Comparison of ENCODE assay signal across 8 mouse cellular contexts in the genomic region with DNA sequence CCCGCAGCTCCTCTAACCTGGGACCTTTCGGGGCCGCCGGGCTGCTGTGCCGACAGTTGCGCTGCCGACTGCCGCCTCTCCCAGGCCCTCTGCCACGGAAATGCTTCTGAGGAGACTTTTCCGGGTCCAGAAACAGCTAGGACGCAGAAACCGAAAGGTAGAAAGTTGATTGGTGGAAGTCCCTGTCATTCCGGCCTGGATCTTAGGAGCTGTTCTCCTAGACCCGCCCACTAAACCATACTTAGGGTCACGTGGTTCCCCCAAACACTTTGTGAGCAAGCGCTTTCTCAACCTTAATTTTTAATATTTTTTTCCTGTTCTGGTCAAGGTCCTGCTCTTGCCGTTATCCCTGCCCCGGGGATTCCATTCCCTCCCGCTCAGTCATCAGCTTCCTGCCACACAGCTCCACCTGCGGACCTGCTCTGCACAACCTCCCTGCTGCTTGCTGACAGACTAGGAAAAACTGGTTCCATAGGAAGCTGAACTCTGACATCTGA. TPM values are rescaled to one million over a fixed set of nuclear protein-coding genes. Genes with fewer than 3 reads are reported as not detected.
DNase-seq lines count a peak whose midpoint lies in the region; ATAC-seq lines count a peak whose summit lies in the region.
"Not testable (repeated sequence)": the region's sequence is repeated elsewhere in the genome, so short reads cannot be mapped to it uniquely, and the experiment has no call there.

A gene (minus strand): TSS at position 108 of the 497 bp plus-strand sequence.

- ATAC-seq in forebrain, embryonic 14.5 days, result peak; percentile 100
- peak; percentile 100 for ATAC-seq in neural tube, embryonic 15.5 days (ENCODE audit: low FRiP score)

- H3K9me3 ChIP-seq in forebrain, embryonic 14.5 days (replicated peaks; ENCODE audit: control insufficient read depth, low read length); neural tube, embryonic 15.5 days (replicated peaks): not testable (repeated sequence)

- peak within 1 kb of the TSS; percentile 74; the same call in 1 of the 2 replicates for H3K27ac ChIP-seq in forebrain, embryonic 14.5 days (ENCODE audit: low read depth, low read length)
- peak within 1 kb of the TSS; percentile 78 for H3K27ac ChIP-seq in neural tube, embryonic 15.5 days (replicated peaks)

- intact Hi-C loops in heart, postnatal 14 days (cut with DNase I), result loop anchor here (5.0 kb wide), 1 partner anchor 87 kb away; a partner anchor contains a TSS

- WGBS in forebrain, embryonic 14.5 days, result under 1% methylated on average over 20 of the region's 20 CpGs
- WGBS in neural tube, embryonic 15.5 days, result under 1% methylated on average over 20 of the region's 20 CpGs

- H3K36me3 ChIP-seq in forebrain, embryonic 14.5 days (ENCODE audit: control insufficient read depth, insufficient read depth, low read length); neural tube, embryonic 15.5 days: not testable (repeated sequence)

- peak within 1 kb of the TSS; percentile 51 for H3K4me2 ChIP-seq in forebrain, embryonic 14.5 days (ENCODE audit: low read length)
- H3K4me2 ChIP-seq in neural tube, embryonic 15.5 days, result peak within 1 kb of the TSS; percentile 59

- peak within 1 kb of the TSS; percentile 67 for H3K9ac ChIP-seq in forebrain, embryonic 14.5 days (ENCODE audit: low read length)
- H3K9ac ChIP-seq in neural tube, embryonic 15.5 days (replicated peaks), result peak within 1 kb of the TSS; percentile 77

- not testable (repeated sequence) for H3K27me3 ChIP-seq in forebrain, embryonic 14.5 days (replicated peaks; ENCODE audit: control insufficient read depth, insufficient read depth, low read length); neural tube, embryonic 15.5 days (replicated peaks)

- DNase-seq in ES-CJ7 (ENCODE audit: low read depth, low spot score), result peak; percentile 94
- peak; percentile 88 for DNase-seq in cerebellum, adult 11 months
- DNase-seq in forebrain, embryonic 14.5 days (ENCODE audit: low spot score), result peak; percentile 99
- DNase-seq in heart, postnatal 14 days, result peak; percentile 85 to 90
- DNase-seq in layer of hippocampus, adult 11-12 months (ENCODE audit: low spot score), result peak; percentile 96
- DNase-seq in lung, adult 18-20 months, result peak; percentile 92 to 96
- peak; percentile 91 for DNase-seq in testis, postnatal 14 days (ENCODE audit: low spot score)

- not testable (repeated sequence) for H3K4me1 ChIP-seq in forebrain, embryonic 14.5 days (ENCODE audit: control insufficient read depth, insufficient read depth, low read length); neural tube, embryonic 15.5 days

- peak within 1 kb of the TSS; percentile 49 for H3K4me3 ChIP-seq in forebrain, embryonic 14.5 days (ENCODE audit: low read depth, low read length)
- H3K4me3 ChIP-seq in neural tube, embryonic 15.5 days (replicated peaks), result peak within 1 kb of the TSS; percentile 62

RNA-seq across cellular contexts. Expression of the gene that starts here (rescaled TPM):
- polyA plus RNA-seq in forebrain, embryonic 14.5 days (2014; fragmentation: Nextera tagmentation; extraction: Ambion mirVana), result 14.0 and 14.9 TPM in 2 replicates
- 1 to 10 TPM; 6.5 to 7.0 TPM for total RNA-seq in heart, postnatal 14 days (2021)
- 10.4 and 12.1 TPM in 2 replicates for polyA plus RNA-seq in neural tube, embryonic 15.5 days (2015; fragmentation: Nextera tagmentation; extraction: Ambion mirVana)

Comparison
In these comparisons a context has a peak if more than half of its experiments do, and no peak if none do; other contexts are left out.
1. Peak in every context shown above with its lines: DNase-seq, ATAC-seq, H3K4me3 ChIP-seq and H3K27ac ChIP-seq.